Mouse (Mus musculus) limb, embryonic 14.5 days (tissue): Measurements from ENCODE around the gene Synrg. TPM values are rescaled to one million over a fixed set of nuclear protein-coding genes. Genes with fewer than 3 reads are reported as not detected.

Experiments
- ATAC-seq: fragments of 200-750 bp; cut with Nextera tagmentation; 2 replicates; pipeline ENCODE4 v1.8.0; 2017; ENCODE audit warnings: low read depth, moderate number of reproducible peaks, moderate TSS enrichment; ENCODE audit not compliant: low FRiP score
- DNase-seq: peaks from one replicate; pipeline ENCODE4 v3.0.0-alpha.2; 2015; ENCODE audit warnings: low spot score
- H3K27ac ChIP-seq: fragments of 300-500 bp; sonication (generic); replicated peaks from 2 replicates; pipeline ENCODE4 v1.5.1; 2014; ENCODE audit warnings: low read depth, mild to moderate bottlenecking, low read length, moderate library complexity, mixed read lengths
- H3K27me3 ChIP-seq: fragments of 300-500 bp; sonication (generic); 2 replicates; pipeline ENCODE4 v1.6.1; 2014; ENCODE audit warnings: low read length, mixed read lengths; ENCODE audit not compliant: control insufficient read depth, insufficient read depth
- H3K36me3 ChIP-seq: fragments of 300-500 bp; sonication (generic); 2 replicates; pipeline ENCODE4 v1.6.1; 2014; ENCODE audit warnings: mild to moderate bottlenecking, low read length, moderate library complexity, mixed read lengths; ENCODE audit not compliant: control insufficient read depth, insufficient read depth
- H3K4me1 ChIP-seq: fragments of 300-500 bp; sonication (generic); 2 replicates; pipeline ENCODE4 v1.6.1; 2014; ENCODE audit warnings: antibody characterized with exemption, low read length, mixed read lengths; ENCODE audit not compliant: control insufficient read depth, insufficient read depth
- H3K4me2 ChIP-seq: fragments of 300-500 bp; sonication (generic); replicated peaks from 2 replicates; pipeline ENCODE4 v1.6.1; 2014; ENCODE audit warnings: low read depth, mild to moderate bottlenecking, low read length, moderate library complexity; ENCODE audit not compliant: severe bottlenecking
- H3K4me3 ChIP-seq: fragments of 300-500 bp; sonication (generic); replicated peaks from 2 replicates; pipeline ENCODE4 v1.5.1; 2014; ENCODE audit warnings: low read length
- H3K9ac ChIP-seq: fragments of 300-500 bp; sonication (generic); 2 replicates; pipeline ENCODE4 v1.6.1; 2014; ENCODE audit warnings: mild to moderate bottlenecking, low read depth, low read length, moderate library complexity; ENCODE audit not compliant: severe bottlenecking
- H3K9me3 ChIP-seq: fragments of 300-500 bp; sonication (generic); 2 replicates; pipeline ENCODE4 v1.6.1; 2016; ENCODE audit warnings: low read length; ENCODE audit not compliant: control insufficient read depth
- POLR2A ChIP-seq: fragments of 200-500 bp; IDR thresholded peaks from 2 replicates; pipeline ENCODE4 v1.8.0; 2012; ENCODE audit warnings: inconsistent platforms, mild to moderate bottlenecking, moderate library complexity, borderline replicate concordance; ENCODE audit not compliant: insufficient read depth, insufficient read length; ENCODE audit errors: extremely low read depth
- WGBS: fragments of 180-500 bp; shearing (Covaris S2); extraction: QIAGEN DNeasy Blood & Tissue Kit; methylation state at CpG from one replicate; pipeline ENCODE4 v1.1.7; 2014; 5-methylcytosine and 5-hydroxymethylcytosine counted together
- polyA plus RNA-seq, 2 experiments: library from polyadenylated mRNA; depleted of rRNA in 1 of 2; stranded (reverse) in 1 of 2; unstranded in 1 of 2; fragments of >200 nt; fragmentation: Nextera tagmentation in 1 of 2; extraction: Ambion mirVana in 1 of 2; gene quantifications; 2 replicates each; pipeline versions ENCODE4 v1.2.1 to v1.2.3; 2012 to 2014

The Synrg gene
- polyA plus RNA-seq, 2 experiments: 9.4 to 13.0 TPM

DNA sequence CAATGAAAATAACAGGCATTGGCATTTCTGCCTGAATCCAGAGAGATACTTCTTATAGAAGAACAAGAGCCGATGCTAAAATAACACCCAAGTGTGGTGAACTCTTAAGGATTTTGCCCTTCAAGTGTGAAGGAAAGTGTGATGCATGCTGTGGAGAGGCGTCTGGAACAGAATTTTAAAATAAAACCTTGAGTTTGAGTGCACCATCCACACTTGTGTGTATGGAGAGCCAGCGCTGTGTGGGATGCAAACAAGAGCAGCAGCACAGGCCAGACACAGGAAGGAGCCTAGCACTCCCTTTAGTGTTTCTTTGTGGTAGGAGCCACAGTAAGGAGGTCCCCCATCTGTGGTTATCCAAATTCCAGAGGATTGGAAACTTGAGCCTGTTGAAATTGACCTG, 2.2 kb upstream of the Synrg start:
- TF ChIP-seq POLR2A: no peak
- 86% methylated on average over 3 of the region's 3 CpGs for WGBS

DNA sequence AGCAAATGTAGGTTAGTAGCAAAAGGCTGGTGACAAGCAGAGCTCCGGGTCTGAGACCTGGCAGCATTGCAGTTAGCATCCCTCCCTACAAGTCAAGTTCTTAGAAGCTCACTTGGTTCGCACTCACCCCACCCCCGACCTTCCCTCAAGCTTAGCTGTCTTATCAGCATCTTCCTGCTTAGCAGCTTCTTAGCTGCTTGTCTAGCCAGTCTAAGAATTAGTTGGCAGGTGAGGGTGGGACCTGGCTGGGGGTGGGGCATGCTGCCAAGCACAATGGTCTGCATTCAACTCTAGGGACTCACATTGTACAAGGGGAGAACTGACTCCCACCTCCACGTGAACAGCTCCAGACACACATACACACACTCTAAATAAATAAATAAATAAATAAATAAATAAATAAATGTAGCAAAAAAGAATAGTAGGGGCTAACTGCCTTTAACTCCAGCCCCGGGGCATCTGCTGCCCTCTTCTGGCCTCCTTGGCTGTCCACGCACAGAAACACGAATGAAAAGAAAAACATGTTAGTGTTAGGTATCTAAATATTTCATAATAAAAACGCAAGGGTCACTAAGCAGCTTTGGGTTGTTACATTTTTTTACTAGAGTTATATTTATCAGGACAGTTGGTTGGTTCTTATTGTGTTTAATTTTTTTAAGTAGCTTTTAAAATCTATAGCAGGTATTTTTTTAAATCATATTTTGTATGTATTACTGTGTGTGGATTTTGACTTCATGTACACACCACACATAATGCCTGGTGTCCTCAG, 3.4 kb downstream of the Synrg start:
- WGBS: 55% methylated on average over 8 of the region's 8 CpGs
- H3K4me2 ChIP-seq: no peak overlapping the region
- H3K27ac ChIP-seq: no peak overlapping the region
- no peaks in the 10 kb centered on the region for H3K27me3 ChIP-seq
- DNase-seq: no peak
- H3K4me1 ChIP-seq: no peaks in the 10 kb centered on the region
- TF ChIP-seq POLR2A: no peak
- H3K36me3 ChIP-seq: peaks cover 7% of the 10 kb centered on the region
- no peak overlapping the region for H3K4me3 ChIP-seq
- ATAC-seq: no peak
- no peak overlapping the region for H3K9ac ChIP-seq
- H3K9me3 ChIP-seq: no peaks in the 10 kb centered on the region

More for the DNA sequence above, 2.2 kb upstream of the Synrg start:
- DNase-seq (no peak), ATAC-seq (no peak)
- H3K27me3 ChIP-seq: no peaks in the 10 kb centered on the region
- no peak overlapping the region for H3K4me3 ChIP-seq
- H3K36me3 ChIP-seq: peaks cover 50% of the 10 kb centered on the region
- no peaks in the 10 kb centered on the region for H3K9me3 ChIP-seq
- no peaks in the 10 kb centered on the region for H3K4me1 ChIP-seq
- H3K9ac ChIP-seq: no peak overlapping the region
- no peak overlapping the region for H3K4me2 ChIP-seq
- no peak overlapping the region for H3K27ac ChIP-seq

GRCm38 (mm10) chr11:83968205-83968575, 4.0 kb downstream of the Synrg start:
- 71% methylated on average over 6 of the region's 6 CpGs for WGBS
- peaks cover 6% of the 10 kb centered on the region for H3K36me3 ChIP-seq
- no peaks in the 10 kb centered on the region for H3K4me1 ChIP-seq
- TF ChIP-seq POLR2A: no peak
- no peak for ATAC-seq
- no peak overlapping the region for H3K27ac ChIP-seq
- no peak overlapping the region for H3K4me2 ChIP-seq
- no peak overlapping the region for H3K9ac ChIP-seq
- H3K4me3 ChIP-seq: no peak overlapping the region
- no peaks in the 10 kb centered on the region for H3K9me3 ChIP-seq
- no peak for DNase-seq
- H3K27me3 ChIP-seq: no peaks in the 10 kb centered on the region

DNA sequence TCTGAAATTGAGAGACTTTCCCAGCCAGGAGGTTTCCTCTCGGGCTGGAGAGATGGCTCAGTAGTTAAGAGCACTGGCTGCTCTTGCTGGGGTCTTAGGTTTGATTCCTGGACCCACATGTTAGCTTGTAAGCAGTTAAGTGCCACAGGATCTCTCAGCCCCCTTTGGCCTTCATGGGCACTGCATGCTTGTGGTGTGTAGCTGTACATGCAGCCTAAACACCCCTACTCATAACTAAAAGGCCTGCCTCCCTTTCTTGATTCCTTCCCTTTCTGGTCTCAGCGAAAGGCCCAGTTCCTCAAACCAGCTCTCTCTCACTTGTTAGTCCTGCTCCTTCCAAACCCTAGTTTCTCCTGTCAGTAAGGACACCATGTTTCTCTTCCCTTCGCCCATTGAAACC, 4.8 kb downstream of the Synrg start:
- no peaks in the 10 kb centered on the region for H3K9me3 ChIP-seq
- no peaks in the 10 kb centered on the region for H3K4me1 ChIP-seq
- 88% methylated on average over 3 of the region's 3 CpGs for WGBS
- H3K27ac ChIP-seq: no peak overlapping the region
- no peak overlapping the region for H3K4me3 ChIP-seq
- H3K4me2 ChIP-seq: no peak overlapping the region
- no peak for ATAC-seq
- no peak overlapping the region for H3K9ac ChIP-seq
- no peak for TF ChIP-seq POLR2A
- DNase-seq: no peak
- H3K27me3 ChIP-seq: no peaks in the 10 kb centered on the region
- peaks cover 6% of the 10 kb centered on the region for H3K36me3 ChIP-seq

DNA sequence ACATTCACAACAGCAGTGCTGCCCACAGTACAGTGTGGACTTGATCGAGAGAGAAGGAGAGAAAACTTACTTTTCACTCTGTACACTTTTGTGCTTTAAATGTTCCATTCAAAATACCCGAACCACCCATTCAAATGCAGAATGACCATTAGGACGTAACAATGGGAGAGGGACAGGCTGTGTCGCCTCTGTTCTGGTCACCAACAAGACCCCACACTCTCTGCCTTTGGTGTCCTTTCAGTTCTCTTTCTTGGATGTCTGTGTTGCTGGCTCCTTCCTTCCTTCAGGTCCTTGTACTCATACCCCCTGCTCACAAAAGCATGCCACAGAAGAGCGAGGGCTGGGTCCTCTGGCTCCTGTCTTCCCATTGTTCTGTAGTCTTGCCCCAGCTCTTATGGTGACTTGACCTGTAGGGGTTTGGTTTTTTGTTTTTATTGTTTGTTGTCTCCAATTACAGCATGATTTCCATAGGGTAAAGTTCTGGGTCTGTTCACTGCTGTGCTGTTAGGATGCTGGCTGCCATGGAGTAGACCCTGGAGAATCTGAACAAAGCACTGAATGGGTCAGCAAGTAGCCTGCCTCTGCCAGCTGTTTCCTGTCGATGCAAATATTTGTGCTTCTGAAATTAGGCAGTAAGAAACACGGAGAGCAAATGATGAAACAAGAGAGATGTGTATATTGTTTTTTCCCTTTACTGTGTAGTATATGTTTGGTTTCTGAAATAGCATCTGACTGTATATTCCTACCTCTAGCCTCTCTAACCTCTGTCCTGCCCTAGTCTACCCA, 10.5 kb downstream of the Synrg start:
- TF ChIP-seq POLR2A: no peak
- no peak for ATAC-seq

More for the DNA sequence above, 10.5 kb downstream of the Synrg start:
- Histone ChIP-seq H3K36me3 (peaks cover 32% of the 10 kb centered on the region), H3K4me3 (no peak overlapping the region), H3K9ac (no peak overlapping the region), H3K27ac (no peak overlapping the region), H3K4me2 (no peak overlapping the region), H3K9me3 (no peaks in the 10 kb centered on the region), H3K27me3 (no peaks in the 10 kb centered on the region), H3K4me1 (no peaks in the 10 kb centered on the region)
- 74% methylated on average over 7 of the region's 7 CpGs for WGBS
- DNase-seq: no peak
